Mouse (Mus musculus): ENCODE results near the gene Hbq1b.

Hbq1b gene

GRCm38 (mm10) chr11:32286695-32287492 lies at the start of gene Hbq1b:
Hbq1b (plus strand) TSS chr11:32286965.
- DNase-seq (ENCODE audit: low spot score) = peak; percentile 22

- DNase-seq (ENCODE audit: low spot score) = no peak
Measured at GRCm38 (mm10) chr11:32237411-32237795, 49.4 kb upstream of the Hbq1b start.

GRCm38 (mm10) chr11:32238093-32238860 lies 48.5 kb upstream of the Hbq1b start:
- DNase-seq (ENCODE audit: low spot score) = no peak

GRCm38 (mm10) chr11:32241391-32241790 lies 45.4 kb upstream of the Hbq1b start:
- no peak for DNase-seq (ENCODE audit: low spot score)

- DNase-seq (ENCODE audit: low spot score) = no peak
Measured at GRCm38 (mm10) chr11:32242209-32242608, 44.6 kb upstream of the Hbq1b start.

GRCm38 (mm10) chr11:32243205-32243955 lies 43.4 kb upstream of the Hbq1b start:
- DNase-seq (ENCODE audit: low spot score) = no peak

GRCm38 (mm10) chr11:32244064-32244463 lies 42.7 kb upstream of the Hbq1b start:
- DNase-seq (ENCODE audit: low spot score) = no peak

GRCm38 (mm10) chr11:32244617-32245016 lies 42.1 kb upstream of the Hbq1b start:
- no peak for DNase-seq (ENCODE audit: low spot score)

- DNase-seq (ENCODE audit: low spot score) = no peak
Measured at GRCm38 (mm10) chr11:32245614-32246013, 41.2 kb upstream of the Hbq1b start.

GRCm38 (mm10) chr11:32247068-32247467 lies 39.7 kb upstream of the Hbq1b start:
- no peak for DNase-seq (ENCODE audit: low spot score)

- no peak for DNase-seq (ENCODE audit: low spot score)
Measured at GRCm38 (mm10) chr11:32248350-32248749, 38.4 kb upstream of the Hbq1b start.

- DNase-seq (ENCODE audit: low spot score) = no peak
Measured at GRCm38 (mm10) chr11:32250880-32251763, 35.6 kb upstream of the Hbq1b start.

- no peak for DNase-seq (ENCODE audit: low spot score)
Measured at GRCm38 (mm10) chr11:32253121-32253520, 33.6 kb upstream of the Hbq1b start.

- no peak for DNase-seq (ENCODE audit: low spot score)
Measured at GRCm38 (mm10) chr11:32256146-32256545, 30.6 kb upstream of the Hbq1b start.

- DNase-seq (ENCODE audit: low spot score) = no peak
Measured at GRCm38 (mm10) chr11:32256566-32256965, 30.2 kb upstream of the Hbq1b start.

GRCm38 (mm10) chr11:32262674-32263415 lies 23.9 kb upstream of the Hbq1b start:
- no peak for DNase-seq (ENCODE audit: low spot score)

- DNase-seq (ENCODE audit: low spot score) = no peak
Measured at GRCm38 (mm10) chr11:32265117-32265738, 21.5 kb upstream of the Hbq1b start.

- DNase-seq (ENCODE audit: low spot score) = no peak
Measured at GRCm38 (mm10) chr11:32266194-32266593, 20.6 kb upstream of the Hbq1b start.

GRCm38 (mm10) chr11:32266776-32267175 lies 20.0 kb upstream of the Hbq1b start:
- no peak for DNase-seq (ENCODE audit: low spot score)

- peak; percentile 88 for DNase-seq (ENCODE audit: low spot score)
Measured at GRCm38 (mm10) chr11:32267188-32267884, 19.4 kb upstream of the Hbq1b start, which contains the start of gene Nprl3. Nprl3 (minus strand) TSS chr11:32267707.
